ENCODE assay signal across 9 mouse cellular contexts in the genomic region with DNA sequence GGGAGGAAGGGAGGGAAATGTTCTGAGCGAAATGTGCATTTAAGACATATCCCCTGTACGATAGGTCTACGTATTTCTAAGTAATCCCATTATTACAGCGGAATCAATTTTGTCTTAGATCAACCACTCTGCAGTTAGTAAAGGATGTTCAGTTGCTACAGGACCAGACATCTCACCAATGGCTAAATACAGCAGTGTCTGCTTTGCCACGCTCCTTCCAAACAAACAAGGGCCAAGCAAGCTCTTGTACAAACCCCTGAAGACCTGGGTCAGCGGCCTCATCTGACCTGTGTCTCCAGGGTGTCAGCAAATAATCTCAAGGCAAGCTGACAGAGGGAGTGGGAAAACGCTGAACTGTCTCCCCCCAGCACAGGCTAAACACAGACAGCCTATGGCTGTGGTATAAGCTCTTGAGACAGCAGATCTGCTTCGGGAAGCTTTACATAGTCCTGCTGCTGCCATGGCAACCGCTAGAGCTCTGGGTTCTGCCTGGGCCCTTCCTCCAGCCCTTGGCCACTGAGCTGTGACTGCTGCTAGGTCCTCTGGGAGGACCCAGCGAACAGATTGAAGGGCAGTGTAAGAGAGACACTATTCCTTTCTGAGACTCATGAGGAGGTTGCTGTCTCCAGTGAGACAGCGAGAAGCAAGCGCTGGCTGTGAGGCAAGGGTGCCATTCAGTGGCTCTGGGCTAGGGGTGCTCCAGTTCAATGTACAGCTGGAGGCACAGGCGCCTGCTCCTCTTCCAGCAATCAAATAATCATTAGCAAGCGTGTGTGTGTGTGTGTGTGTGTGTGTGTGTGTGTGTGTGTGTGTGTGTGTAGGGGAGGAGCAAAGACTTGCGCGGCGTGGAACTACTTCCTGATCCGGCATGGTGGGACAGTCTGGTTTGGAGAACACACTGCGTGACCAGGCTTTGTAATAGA. TPM values are rescaled to one million over a fixed set of nuclear protein-coding genes. Genes with fewer than 3 reads are reported as not detected.
DNase-seq lines count a peak whose midpoint lies in the region; ATAC-seq and TF ChIP-seq lines count a peak whose summit lies in the region.
"Had no signal": no experiment of that assay in that cellular context is flagged by ENCODE, and none has a peak within 500 bp of the region (broad histone marks: within the 10 kb centered on the region; RNA-seq: fewer than 3 reads in every experiment).

No protein-coding gene starts in this region.

- dilution Hi-C loops in CH12.LX (cut with MboI; ENCODE audit: extremely low pct_ligation_motif_present, extremely low pct_unique_long_range_greater_than_20kb, low sequenced_read_pairs) = no loop called here

- H3K36me3 ChIP-seq in CH12.LX (replicated peaks in 1 of 2; ENCODE audit: control insufficient read depth in 1 of 2, insufficient read depth in 1 of 2, low read length in 1 of 2) = no peaks in the 10 kb centered on the region
- H3K36me3 ChIP-seq in forebrain, embryonic 13.5 days (ENCODE audit: poor library complexity, severe bottlenecking) = no peaks in the 10 kb centered on the region
- no peaks in the 10 kb centered on the region for H3K36me3 ChIP-seq in hindbrain, embryonic 15.5 days
- H3K36me3 ChIP-seq in midbrain, embryonic 13.5 days = no peaks in the 10 kb centered on the region
- no peaks in the 10 kb centered on the region for H3K36me3 ChIP-seq in stomach, embryonic 16.5 days (ENCODE audit: control insufficient read depth, insufficient read depth, low read length)

- TF ChIP-seq CTCF in CH12.LX (conservative IDR thresholded peaks at IDR 0.05 in 1 of 2, IDR thresholded peaks at IDR 0.05 in 1 of 2; ENCODE audit: low read depth in 2 of 2, low read length in 2 of 2) = no peak
- no peak for TF ChIP-seq CTCF in brain, embryonic 14.5 days (IDR thresholded peaks at IDR 0.05; ENCODE audit: borderline replicate concordance, extremely low read depth, insufficient read depth, insufficient read length)

- peaks cover 2 to 13% of the 10 kb centered on the region in 2 experiments; a peak in 3 of 4 replicates for H3K4me1 ChIP-seq in CH12.LX (ENCODE audit: control insufficient read depth in 1 of 2, insufficient read depth in 2 of 2)
- peaks cover 18% of the 10 kb centered on the region for H3K4me1 ChIP-seq in forebrain, embryonic 13.5 days
- peaks cover 21% of the 10 kb centered on the region for H3K4me1 ChIP-seq in hindbrain, embryonic 15.5 days (replicated peaks)
- H3K4me1 ChIP-seq in midbrain, embryonic 13.5 days (replicated peaks) = peaks cover 28% of the 10 kb centered on the region
- H3K4me1 ChIP-seq in stomach, embryonic 16.5 days (ENCODE audit: control insufficient read depth, insufficient read depth, low read length) = no peaks in the 10 kb centered on the region

- 19% methylated on average over 19 of the region's 19 CpGs for WGBS in forebrain, embryonic 13.5 days
- 6% methylated on average over 19 of the region's 19 CpGs for WGBS in hindbrain, embryonic 15.5 days
- 4% methylated on average over 19 of the region's 19 CpGs for WGBS in midbrain, embryonic 13.5 days
- 39% methylated on average over 19 of the region's 19 CpGs for WGBS in stomach, embryonic 16.5 days

- DNase-seq in CH12.LX (ENCODE audit: extremely low read depth) = peak; percentile 91
- DNase-seq in brain, embryonic 14.5 days (ENCODE audit: low read depth) = peak; percentile 97
- peak; percentile 70 for DNase-seq in left cerebral cortex, adult 11 months (ENCODE audit: low spot score)
- no peak for DNase-seq in thymus, postnatal 25 days

- H3K4me3 ChIP-seq in CH12.LX (replicated peaks in 1 of 3; ENCODE audit: low read depth in 2 of 3, low read length in 2 of 3, poor library complexity in 1 of 3) = peak overlapping the region in 2 of 3 experiments; percentile 23 to 32
- peak overlapping the region; percentile 26 for H3K4me3 ChIP-seq in forebrain, embryonic 13.5 days
- peak overlapping the region; percentile 28 for H3K4me3 ChIP-seq in hindbrain, embryonic 15.5 days
- H3K4me3 ChIP-seq in midbrain, embryonic 13.5 days (replicated peaks) = peak overlapping the region; percentile 32
- H3K4me3 ChIP-seq in stomach, embryonic 16.5 days (replicated peaks; ENCODE audit: low read length) = no peak overlapping the region

- TF ChIP-seq EP300 in CH12.LX (IDR thresholded peaks at IDR 0.05; ENCODE audit: low read length) = 0 out of 2 replicates have a peak, but pooled peaks have one; percentile 18

- H3K27ac ChIP-seq in CH12.LX (ENCODE audit: insufficient read depth, low read depth) = peak overlapping the region; percentile 36
- peak overlapping the region; percentile 90 for H3K27ac ChIP-seq in forebrain, embryonic 13.5 days
- H3K27ac ChIP-seq in hindbrain, embryonic 15.5 days (replicated peaks) = peak overlapping the region; percentile 98
- H3K27ac ChIP-seq in midbrain, embryonic 13.5 days = peak overlapping the region; percentile 98
- H3K27ac ChIP-seq in stomach, embryonic 16.5 days (ENCODE audit: low read length) = no peak overlapping the region

- peak overlapping the region; percentile 79 for H3K4me2 ChIP-seq in CH12.LX (ENCODE audit: insufficient read depth, low read depth, poor library complexity, severe bottlenecking)
- H3K4me2 ChIP-seq in forebrain, embryonic 13.5 days = peak overlapping the region; percentile 55
- peak overlapping the region; percentile 59 for H3K4me2 ChIP-seq in hindbrain, embryonic 15.5 days
- H3K4me2 ChIP-seq in midbrain, embryonic 13.5 days (replicated peaks) = peak overlapping the region; percentile 58
- H3K4me2 ChIP-seq in stomach, embryonic 16.5 days (ENCODE audit: low read depth, low read length) = peak overlapping the region; percentile 42

- H3K9me3 ChIP-seq in CH12.LX (replicated peaks; ENCODE audit: low read length) = no peaks in the 10 kb centered on the region
- no peaks in the 10 kb centered on the region for H3K9me3 ChIP-seq in forebrain, embryonic 13.5 days (replicated peaks)
- H3K9me3 ChIP-seq in hindbrain, embryonic 15.5 days = no peaks in the 10 kb centered on the region
- no peaks in the 10 kb centered on the region for H3K9me3 ChIP-seq in midbrain, embryonic 13.5 days
- no peaks in the 10 kb centered on the region for H3K9me3 ChIP-seq in stomach, embryonic 16.5 days (replicated peaks; ENCODE audit: control insufficient read depth, low read length)

- ATAC-seq in forebrain, embryonic 13.5 days = peak; percentile 96
- peak; percentile 99 for ATAC-seq in hindbrain, embryonic 15.5 days (ENCODE audit: low FRiP score, low read depth)
- peak; percentile 100 for ATAC-seq in midbrain, embryonic 13.5 days
- peak; percentile 78 for ATAC-seq in stomach, embryonic 16.5 days (ENCODE audit: insufficient read depth, low FRiP score)

- TF ChIP-seq RAD21 in CH12.LX (IDR thresholded peaks at IDR 0.05; ENCODE audit: low read depth, low read length) = no peak; the same call in 1 of the 2 replicates

- no peaks in the 10 kb centered on the region for H3K27me3 ChIP-seq in CH12.LX (replicated peaks)
- H3K27me3 ChIP-seq in forebrain, embryonic 13.5 days = no peaks in the 10 kb centered on the region
- no peaks in the 10 kb centered on the region for H3K27me3 ChIP-seq in hindbrain, embryonic 15.5 days
- no peaks in the 10 kb centered on the region for H3K27me3 ChIP-seq in midbrain, embryonic 13.5 days
- H3K27me3 ChIP-seq in stomach, embryonic 16.5 days (ENCODE audit: control insufficient read depth, insufficient read depth, low read length) = no peaks in the 10 kb centered on the region

- in situ Hi-C loops in CH12.LX (cut with MboI; ENCODE audit: low pct_ligation_motif_present, low pct_unique_long_range_greater_than_20kb, low sequenced_read_pairs) = no loop called here

- peak overlapping the region; percentile 20; the same call in 1 of the 2 replicates for H3K9ac ChIP-seq in CH12.LX (ENCODE audit: insufficient read depth, low read depth)
- H3K9ac ChIP-seq in forebrain, embryonic 13.5 days = peak overlapping the region; percentile 53
- H3K9ac ChIP-seq in hindbrain, embryonic 15.5 days = peak overlapping the region; percentile 43
- H3K9ac ChIP-seq in midbrain, embryonic 13.5 days (replicated peaks) = peak overlapping the region; percentile 50
- H3K9ac ChIP-seq in stomach, embryonic 16.5 days (ENCODE audit: low read length) = peak overlapping the region; percentile 57

- TF ChIP-seq POLR2A in CH12.LX (IDR thresholded peaks at IDR 0.05; ENCODE audit: low read depth, low read length) = no peak
- TF ChIP-seq POLR2A in brain, embryonic 14.5 days (IDR thresholded peaks at IDR 0.05; ENCODE audit: borderline replicate concordance, extremely low read depth, insufficient read depth, insufficient read length, poor library complexity, severe bottlenecking) = 0 out of 2 replicates have a peak, but pooled peaks have one; percentile 12

- H3K79me2 ChIP-seq in CH12.LX (replicated peaks; ENCODE audit: control insufficient read depth, extremely low read depth, insufficient read depth, poor library complexity, severe bottlenecking) = no peaks in the 10 kb centered on the region

TF ChIP-seq in CH12.LX, 34 proteins besides CTCF, POLR2A, EP300 and RAD21 (continues in another document):
- no peak for TF ChIP-seq JUN (IDR thresholded peaks at IDR 0.05; ENCODE audit: insufficient read depth, low read depth, low read length)
- TF ChIP-seq RCOR1 (conservative IDR thresholded peaks at IDR 0.05; ENCODE audit: low read depth, low read length) = no peak
- TF ChIP-seq UBTF (IDR thresholded peaks at IDR 0.05; ENCODE audit: low read depth, low read length) = no peak
- peak; percentile 35; the same call in 1 of the 2 replicates for TF ChIP-seq SIN3A (IDR thresholded peaks at IDR 0.05; ENCODE audit: low read length)
- TF ChIP-seq ELF1 (IDR thresholded peaks at IDR 0.05; ENCODE audit: low read depth, low read length) = peak; percentile 71
- TF ChIP-seq MEF2A (IDR thresholded peaks at IDR 0.05; ENCODE audit: borderline replicate concordance, low read depth, low read length) = no peak
- TF ChIP-seq E2F4 (IDR thresholded peaks at IDR 0.05; ENCODE audit: insufficient replicate concordance, low read depth, low read length) = no peak
- TF ChIP-seq SMC3 (IDR thresholded peaks at IDR 0.05; ENCODE audit: low read depth, low read length) = no peak
- no peak for TF ChIP-seq TBP (conservative IDR thresholded peaks at IDR 0.05; ENCODE audit: low read depth, low read length)
- no peak for TF ChIP-seq PAX5 (IDR thresholded peaks at IDR 0.05; ENCODE audit: low read length)
- TF ChIP-seq ZKSCAN1 (IDR thresholded peaks at IDR 0.05; ENCODE audit: borderline replicate concordance, low read depth, low read length) = no peak
- peak; percentile 55 for TF ChIP-seq HCFC1 (IDR thresholded peaks at IDR 0.05; ENCODE audit: low read depth, low read length)
- no peak for TF ChIP-seq CHD1 (IDR thresholded peaks at IDR 0.05; ENCODE audit: low read depth, low read length)
- no peak for TF ChIP-seq POLR2AphosphoS2 (IDR thresholded peaks at IDR 0.05; ENCODE audit: low read depth, low read length)

RNA-seq across cellular contexts. Expression of gene Trim9, which starts 20.2 kb away (rescaled TPM):
- total RNA-seq in CH12.LX (2012; rRNA removed) = not detected in 2 replicates
- not detected in 2 replicates for total RNA-seq in CH12.LX (2014; rRNA removed)
- 0.07 TPM in 1 of 2 replicates, not detected in the other for polyA plus RNA-seq in CH12.LX (2012; ENCODE audit: insufficient read length, low read depth)
- 57.3 and 85.7 TPM in 2 replicates for polyA plus RNA-seq in brain, embryonic 14.5 days (2012; rRNA removed)
- 21.7 and 26.8 TPM in 2 replicates for polyA plus RNA-seq in forebrain, embryonic 13.5 days (2015; fragmentation: Nextera tagmentation; extraction: Ambion mirVana)
- 84.5 and 93.3 TPM in 2 replicates for polyA plus RNA-seq in hindbrain, embryonic 15.5 days (2015; fragmentation: Nextera tagmentation; extraction: Ambion mirVana)
- 56.2 and 61.8 TPM in 2 replicates for polyA plus RNA-seq in midbrain, embryonic 13.5 days (2015; fragmentation: Nextera tagmentation; extraction: Ambion mirVana)
- polyA plus RNA-seq in stomach, embryonic 16.5 days (2015; fragmentation: Nextera tagmentation; extraction: Ambion mirVana) = 1.1 and 1.5 TPM in 2 replicates
- total RNA-seq: liver, adult 2 months had no signal
- polyA plus RNA-seq: liver, adult 2 months had no signal
